Mouse (Mus musculus) gastrocnemius, postnatal 4 days (tissue): Measurements from ENCODE around the gene Smim4. TPM values are rescaled to one million over a fixed set of nuclear protein-coding genes. Genes with fewer than 3 reads are reported as not detected.

ENCODE experiments used
- DNase-seq, 2 experiments: peaks; one replicate each; pipeline ENCODE4 v3.0.0; 2021 to 2022; ENCODE audit warnings: low spot score in 2 of 2, mixed read lengths in 2 of 2
- long read RNA-seq, 2 experiments: library from polyadenylated mRNA; stranded (forward); transcript quantifications; one replicate each; pipeline ENCODE4 v2.0.0; 2021
- total RNA-seq, 2 experiments: library from RNA; stranded (reverse); gene quantifications; 2 replicates each; pipeline ENCODE4 v1.2.3; 2021

Smim4 gene
- total RNA-seq, result 10 to 100 TPM; 44.1 to 49.5 TPM
- long read RNA-seq, experiment 1, transcript Smim4-201 (2 exons, 311 nt), result major isoform, 9 of 15 reads
- long read RNA-seq, experiment 1, partial matches to known transcripts, result 0 of 15 reads
- long read RNA-seq, experiment 1, other reads (novel, unspliced or antisense), result 5 of 15 reads
- long read RNA-seq, experiment 2, transcript Smim4-201 (2 exons, 311 nt), result major isoform, 18 of 25 reads
- long read RNA-seq, experiment 2, partial matches to known transcripts, result 0 of 25 reads
- long read RNA-seq, experiment 2, other reads (novel, unspliced or antisense), result 6 of 25 reads

DNA sequence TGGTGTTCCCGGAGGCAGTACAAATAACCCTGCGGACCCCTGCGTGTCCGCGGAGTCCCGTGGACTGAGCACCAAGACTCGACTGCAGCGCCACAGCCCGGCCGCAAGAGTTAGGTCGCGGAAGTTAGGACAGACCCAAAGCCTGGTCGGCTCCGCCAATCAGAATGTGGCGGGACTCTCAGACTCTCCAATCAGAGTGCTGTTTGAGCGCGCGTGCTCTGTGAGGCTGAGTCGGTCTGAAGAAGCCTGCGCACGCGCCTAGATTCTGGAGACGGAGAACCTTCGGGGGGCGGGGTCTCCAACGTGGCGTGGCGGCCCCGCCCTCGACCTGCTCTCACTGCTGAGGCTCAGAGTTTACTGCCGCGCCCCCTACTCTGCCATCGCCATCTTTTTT lies at the start of gene Smim4:
TSS of gene Smim4 (minus strand) at position 131 of the 394 bp plus-strand sequence.
- DNase-seq, result peak; percentile 94 to 97

DNA sequence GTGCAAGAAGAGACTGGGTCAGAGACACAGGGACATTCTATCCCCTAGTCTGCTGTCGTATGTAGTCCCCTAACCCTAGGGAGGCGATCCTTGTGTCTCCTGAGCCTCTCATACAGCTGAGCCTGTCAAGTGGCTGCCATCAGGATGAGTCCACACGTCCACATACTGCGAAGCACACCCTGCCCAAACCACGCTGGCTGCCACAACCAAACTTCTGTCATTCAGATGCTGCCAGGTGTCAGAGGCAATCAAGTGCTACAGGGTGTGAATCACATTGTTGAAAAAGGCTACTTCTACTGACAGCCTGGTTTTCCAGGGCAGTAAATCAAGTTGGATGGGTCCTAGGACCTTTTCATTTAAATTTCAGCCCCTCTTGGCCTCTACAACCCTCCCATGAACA lies 49.0 kb upstream of the Smim4 start:
- DNase-seq, result no peak

DNA sequence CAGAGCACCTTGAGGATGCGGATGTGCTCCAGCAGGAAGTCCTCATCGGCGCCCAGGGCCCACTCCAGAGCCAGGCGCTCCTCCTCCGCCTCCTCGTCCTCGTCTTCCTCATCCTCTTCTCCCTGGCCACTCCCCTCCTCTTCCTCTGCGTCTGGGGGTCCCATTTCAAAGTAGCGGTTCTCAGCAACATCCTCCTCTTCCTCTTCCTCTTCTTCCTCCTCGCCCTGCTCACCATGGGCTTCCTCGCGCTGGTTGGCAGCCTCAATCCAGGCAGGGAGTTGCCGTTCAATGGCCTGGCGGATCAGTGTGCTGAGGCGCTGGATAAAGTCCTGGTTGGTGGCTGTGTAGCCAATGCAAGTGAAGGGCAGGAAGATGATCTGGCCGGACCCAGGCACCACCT lies 48.5 kb upstream of the Smim4 start:
- no peak for DNase-seq

DNA sequence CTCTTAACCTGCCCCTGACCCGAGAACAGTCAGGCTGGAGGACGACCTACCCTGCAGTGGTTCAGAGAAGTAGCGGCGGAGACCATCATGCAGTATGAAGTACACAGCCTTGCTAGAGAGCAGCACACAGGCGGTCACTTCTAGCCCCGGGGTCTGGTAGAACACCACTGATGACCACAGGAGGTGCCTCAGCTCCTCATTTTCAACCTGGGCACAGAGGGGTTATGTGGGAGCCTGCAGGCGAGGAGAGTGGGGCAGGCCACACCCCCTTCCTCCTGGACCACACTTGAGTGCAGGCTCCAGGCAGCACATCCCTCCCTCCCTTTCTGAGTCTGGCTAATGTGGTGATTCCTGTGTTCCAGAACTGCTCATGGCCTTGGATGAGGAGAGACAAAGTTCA lies 44.8 kb upstream of the Smim4 start:
- no peak for DNase-seq

DNA sequence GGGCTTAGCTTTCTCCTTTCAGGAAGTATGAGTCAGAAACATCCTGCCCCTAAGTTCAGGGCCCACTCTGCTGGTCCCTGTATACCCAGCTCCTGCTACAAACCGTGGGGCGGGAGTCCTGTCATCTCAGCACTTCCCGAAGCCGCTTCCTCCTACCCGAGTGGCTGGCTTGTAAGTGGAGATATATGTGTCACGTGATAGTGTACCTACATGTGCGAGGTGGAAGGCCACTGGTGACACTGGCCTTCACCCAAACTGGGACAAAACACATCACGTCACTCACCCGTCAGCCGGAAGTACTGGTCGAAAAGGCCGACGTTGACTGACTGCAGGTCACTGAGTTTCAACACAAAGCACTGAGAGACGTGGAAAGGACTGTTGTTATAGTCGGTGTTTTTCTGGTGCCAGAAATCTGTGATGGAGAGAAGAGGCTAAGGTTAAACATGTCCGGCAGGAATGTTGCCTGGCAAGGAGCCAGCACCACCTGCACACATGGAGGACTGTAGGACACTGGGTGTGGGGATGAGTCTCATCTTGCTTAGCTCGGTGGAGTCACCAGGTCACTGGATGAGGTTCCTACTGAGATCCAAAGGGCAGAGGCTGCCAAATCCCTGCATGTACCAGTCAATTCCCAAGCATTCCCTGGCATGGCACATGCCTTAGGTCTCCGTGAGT lies 44.2 kb upstream of the Smim4 start:
- no peak for DNase-seq

DNA sequence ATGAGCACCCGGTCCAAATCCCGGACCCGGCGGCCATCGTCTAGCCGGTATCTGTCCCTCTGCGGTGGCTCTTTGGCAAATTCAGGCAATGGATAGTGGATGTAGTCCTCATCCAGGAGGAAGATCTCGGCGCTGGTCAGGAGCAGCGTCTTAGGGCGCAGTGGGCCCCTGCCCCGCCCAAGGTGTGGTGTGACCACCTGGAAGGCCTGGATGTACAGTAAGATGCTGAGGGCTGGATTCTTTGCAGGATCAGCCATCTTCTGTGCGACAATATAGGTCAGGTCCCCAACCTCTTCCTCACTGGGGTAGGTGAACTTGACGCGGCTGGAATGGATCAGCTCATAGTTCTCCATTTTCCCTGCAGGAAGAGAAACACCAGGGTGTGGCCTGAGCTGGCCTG lies 43.1 kb upstream of the Smim4 start:
- DNase-seq, result no peak

DNA sequence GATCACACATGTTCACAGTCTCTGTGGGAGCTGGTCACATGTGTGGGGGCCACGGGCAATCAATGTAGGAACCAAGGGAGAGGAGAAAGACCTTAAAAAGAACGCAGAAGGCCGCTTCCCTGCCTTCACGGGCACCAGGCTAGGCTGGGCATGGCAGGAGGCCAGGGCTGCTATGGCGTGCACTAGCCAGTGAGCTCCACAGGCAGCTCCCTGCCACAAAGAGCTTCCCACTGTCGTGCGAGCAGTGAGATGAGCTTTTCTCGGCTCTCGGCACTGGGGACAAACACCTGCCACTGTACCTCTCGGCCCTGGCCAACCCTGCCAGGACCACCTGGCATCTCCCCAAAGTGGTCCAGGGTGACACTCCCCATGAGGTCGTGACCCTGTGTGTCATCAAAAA lies 42.6 kb upstream of the Smim4 start:
- DNase-seq, result no peak

DNA sequence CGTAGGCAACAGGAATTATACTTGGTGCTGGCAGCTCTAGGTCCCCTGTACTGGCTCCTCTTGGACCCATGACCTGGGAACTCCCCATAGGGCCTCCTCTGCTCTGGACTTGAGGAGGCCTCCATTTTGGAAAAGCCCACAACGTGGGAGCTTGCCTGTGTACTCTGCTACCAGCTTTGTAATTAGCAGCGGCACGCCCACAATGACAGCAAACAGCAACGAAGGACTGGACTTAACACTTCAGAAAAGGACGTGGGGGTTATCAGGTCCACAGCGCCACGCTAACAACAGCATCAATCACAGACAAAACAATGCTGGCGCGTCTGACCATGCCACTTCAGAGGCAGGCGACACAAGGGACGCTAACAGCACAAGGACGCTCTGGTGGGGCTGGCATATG lies 42.2 kb upstream of the Smim4 start:
- no peak for DNase-seq

DNA sequence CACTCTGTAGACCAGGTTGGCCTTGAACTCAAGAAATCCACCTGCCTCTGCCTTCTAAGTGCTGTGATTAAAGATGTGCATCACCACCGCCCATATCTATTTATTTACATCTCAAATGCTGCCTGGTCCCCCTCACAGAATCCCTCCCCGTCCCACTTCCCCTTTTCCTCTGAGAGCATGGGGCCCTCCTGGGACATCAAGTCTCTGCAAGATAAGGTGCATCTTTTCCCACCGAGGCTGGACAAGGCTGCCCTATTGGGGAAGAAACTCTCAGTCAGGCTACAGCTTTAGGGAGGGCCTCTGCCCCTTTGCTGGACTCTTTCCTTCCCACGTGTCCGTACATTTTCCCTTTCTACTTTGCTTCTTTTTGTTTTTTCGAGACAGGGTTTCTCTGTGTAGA lies 40.8 kb upstream of the Smim4 start:
- DNase-seq, result no peak

DNA sequence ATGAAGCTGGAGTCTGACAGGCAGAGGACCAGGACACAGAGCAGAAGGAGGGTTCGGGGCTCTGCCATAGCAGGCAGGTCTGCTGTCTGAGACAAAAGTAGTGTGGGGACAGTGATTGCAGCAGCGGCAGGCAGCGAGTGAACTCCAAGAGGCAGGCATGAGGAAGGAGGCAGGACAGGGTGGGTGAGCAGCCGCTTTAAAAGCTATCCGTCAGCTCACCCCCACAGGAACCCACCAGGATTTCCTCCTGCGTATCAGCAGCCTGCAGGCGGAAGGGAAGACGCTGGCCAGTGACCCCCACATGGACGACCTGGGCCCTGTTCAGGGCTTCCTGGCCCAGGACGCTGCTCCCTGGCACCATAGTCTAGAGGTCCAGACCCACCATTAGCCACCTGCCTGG lies 39.7 kb upstream of the Smim4 start, which contains the start of gene Stab1:
TSS of gene Stab1 (minus strand) at position 217 of the 400 bp plus-strand sequence.
- DNase-seq, result no peak

DNA sequence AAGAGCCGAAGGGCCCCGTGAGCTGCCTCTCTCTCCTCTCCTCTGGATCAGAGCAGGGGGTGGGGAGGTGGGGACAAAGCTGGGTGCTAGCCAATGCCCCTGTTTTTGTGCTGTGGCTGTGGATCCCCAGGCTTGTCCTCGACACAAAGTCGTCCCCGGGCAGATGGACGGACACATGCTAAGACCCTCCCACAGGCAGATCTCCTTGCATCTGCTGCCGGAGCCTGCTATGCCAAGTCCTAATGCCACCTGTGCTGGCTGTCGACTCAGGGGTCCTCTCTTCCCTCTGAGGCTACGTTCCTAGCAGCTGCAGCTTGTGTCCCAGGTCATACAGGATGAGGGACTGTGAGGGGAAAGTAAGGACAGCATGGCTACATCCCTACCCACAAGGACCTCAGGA lies 38.1 kb upstream of the Smim4 start:
- DNase-seq, result no peak

DNA sequence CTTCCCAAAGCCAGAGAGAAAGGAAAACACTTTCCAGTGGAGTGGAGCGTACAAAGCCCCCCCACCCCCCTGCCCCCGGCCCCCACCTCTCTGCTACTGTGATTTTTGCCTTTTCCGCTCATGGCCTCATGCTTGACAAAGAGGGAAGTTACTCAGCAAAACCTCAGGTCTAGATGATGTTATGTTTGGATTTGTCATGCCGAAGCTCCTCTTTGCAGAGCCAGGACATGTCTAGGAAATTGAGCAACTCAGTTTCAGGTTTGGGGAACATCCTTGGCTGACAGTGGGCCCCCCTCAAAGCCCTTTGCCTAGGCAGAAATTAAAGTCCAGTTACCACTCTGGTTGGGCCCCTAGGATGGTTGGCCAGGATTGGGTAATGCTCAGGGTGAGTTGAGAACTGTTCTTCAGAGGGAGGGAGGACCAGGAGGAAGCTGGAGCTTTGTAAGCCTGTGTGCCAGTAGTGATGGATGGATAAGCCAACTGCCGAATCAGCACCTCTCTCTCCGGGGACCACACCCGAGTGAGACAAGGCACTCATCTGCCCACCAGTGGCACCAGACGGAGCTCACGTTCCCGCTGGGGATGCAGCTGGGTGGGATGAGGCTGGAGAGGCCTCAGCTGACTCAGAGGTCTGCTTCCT lies 37.4 kb upstream of the Smim4 start:
- DNase-seq, result no peak

DNA sequence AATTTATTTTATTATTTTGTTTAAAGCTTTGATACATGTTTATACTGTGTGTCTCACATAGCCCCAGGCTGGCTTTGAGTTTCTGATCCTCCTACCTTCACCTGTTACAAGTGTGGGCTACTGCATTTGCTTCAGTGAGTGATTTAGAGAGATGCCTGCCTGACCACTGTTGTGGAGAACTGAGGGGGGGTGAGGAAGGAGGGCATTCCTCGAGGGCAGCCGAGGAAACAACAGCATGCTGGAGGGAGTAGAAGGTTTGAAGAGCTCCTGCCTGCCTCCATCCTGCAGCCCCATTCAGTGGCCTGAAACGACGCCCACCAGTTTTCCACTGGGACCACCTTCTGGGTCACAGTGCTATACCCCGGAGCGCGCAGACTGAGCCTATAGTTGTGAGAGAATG lies 36.7 kb upstream of the Smim4 start:
- DNase-seq, result no peak

DNA sequence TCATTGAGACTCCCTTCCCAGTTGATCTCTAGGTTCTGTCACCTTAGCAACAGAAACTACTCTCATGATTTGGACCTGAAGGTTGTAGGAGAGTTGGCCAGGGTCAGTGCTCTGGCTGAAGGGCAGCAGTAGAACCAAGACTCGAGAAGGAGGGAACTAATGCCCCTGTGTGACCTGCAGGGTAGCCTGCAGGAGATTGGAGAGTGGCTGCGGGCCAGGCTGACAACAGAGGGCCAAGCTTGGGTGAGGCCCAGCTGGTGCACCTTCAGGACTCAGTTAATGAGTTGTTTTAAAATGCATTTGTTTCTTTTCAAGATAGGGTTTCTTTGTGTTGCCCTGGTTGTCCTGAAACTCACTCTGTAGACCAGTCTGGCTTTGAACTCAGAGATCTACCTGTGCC lies 36.3 kb upstream of the Smim4 start:
- DNase-seq, result no peak

DNA sequence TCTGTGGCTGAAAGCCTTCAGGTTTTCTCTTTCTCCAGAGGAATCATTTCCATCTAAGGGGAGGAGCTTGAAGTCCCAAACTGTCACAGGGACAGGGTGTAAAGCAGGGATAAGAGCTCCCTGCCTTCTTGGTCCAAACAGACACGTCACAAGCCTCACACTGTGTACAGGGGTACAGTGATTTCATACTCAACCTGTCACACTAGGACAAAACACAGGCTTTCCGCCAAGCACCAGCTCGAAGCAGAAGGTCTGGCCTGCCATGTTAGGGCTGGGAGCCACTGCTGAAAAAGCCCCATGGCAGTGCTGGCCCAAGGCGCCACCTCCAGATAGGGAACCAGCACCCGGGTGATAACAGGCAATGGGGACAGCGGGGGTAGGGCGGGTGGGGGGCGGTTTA lies 35.3 kb upstream of the Smim4 start:
- DNase-seq, result no peak

DNA sequence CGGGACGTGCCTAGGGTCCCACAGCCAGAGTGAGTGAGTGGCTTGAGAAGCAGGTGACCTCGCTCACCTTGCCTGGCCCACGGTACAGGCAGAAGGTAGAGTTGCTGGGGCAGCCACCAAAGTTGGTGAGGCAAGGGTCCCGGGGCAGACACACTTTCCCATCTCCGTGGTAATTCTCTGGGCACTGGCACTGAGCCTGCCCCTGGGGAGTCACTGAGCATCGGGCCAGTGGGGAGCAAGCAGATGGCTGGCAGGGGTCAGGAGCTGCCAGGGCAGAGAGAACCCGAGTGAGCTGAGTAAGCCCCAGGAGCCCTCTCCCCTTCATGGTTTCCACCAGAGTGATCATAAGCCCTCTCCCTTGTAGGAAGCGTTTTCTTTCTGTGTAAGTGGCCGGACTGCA lies 32.9 kb upstream of the Smim4 start:
- DNase-seq, result no peak

DNA sequence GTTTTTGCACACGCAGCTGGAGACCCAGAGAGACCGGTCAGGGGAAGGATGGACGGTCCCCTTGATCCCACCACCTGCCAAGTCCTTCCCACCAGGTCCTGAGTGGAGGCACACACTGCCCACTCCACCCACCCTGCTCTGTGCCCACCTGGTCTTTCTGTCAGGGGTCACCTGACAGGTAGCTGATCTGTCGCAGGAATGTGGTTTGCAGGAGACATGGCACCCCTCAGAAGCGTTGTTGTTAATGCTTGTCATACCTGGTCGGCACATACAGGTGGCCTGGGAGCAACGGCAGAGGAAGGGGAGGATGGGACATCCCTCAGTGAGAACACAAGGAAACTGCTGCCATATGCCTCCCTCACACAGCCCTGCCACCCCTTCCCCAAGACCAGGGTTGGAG lies 32.4 kb upstream of the Smim4 start:
- DNase-seq, result no peak

DNA sequence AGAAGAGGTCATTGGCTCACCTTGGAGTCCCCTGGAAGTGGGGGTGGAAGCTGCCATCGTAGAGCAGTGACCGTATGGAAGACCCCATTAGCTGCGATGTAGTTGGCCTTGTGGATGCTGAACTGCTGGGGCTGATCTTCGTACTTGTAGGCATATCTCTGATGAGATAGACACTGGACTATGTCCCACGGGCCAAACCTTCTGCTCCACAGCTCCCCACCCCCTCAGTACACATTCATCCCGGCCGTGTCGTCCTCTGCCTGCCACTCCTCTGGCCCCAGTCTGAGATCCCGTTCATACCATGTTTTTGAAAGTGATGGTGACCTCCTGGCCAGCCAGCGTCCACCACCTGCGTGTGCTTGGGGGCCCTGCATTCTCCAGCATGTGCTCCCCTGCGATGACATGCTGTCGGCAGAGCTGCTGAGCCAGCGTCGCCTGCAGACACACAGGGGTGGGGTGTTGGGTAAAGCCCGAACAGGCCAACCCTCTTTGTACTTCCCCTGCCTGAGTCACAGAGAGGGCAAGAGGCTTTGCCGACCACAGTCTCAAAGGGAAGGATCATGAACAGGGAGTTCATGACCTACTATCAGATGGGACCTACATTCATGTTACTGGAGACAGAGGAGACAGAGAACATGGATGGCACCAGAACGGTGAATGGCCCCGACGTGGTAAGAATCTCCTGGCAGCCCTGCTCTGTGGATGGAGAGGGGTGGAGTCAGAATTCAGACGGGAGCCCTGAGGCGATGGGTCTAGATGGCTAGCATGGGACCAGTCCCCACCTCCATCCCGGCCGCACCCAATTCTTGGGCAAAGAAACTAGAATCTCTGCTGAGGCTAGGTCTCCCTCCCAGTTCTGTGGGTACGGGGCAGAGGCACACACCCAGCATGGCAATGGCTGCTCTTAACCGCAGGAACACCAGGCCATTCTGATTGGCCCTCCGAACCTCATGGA lies 31.7 kb upstream of the Smim4 start:
- no peak for DNase-seq

DNA sequence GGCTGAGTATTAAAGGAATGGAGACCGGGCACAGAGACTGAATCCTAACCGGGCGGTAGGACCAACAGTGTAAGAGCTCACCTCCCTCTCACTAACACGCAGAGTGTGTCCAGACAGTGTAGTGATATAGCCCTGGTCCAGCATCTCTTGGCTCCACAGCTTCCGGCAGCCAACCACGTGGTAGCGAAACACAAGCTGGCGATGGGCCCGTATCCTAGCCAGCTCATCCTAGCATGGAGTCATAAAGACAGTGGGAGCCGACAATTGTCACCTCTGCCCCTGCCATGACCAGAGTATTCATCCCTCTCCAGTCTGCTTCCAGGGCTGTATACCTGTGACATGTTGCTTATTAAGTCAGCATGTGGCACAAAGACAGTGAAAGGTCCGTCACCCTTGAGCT lies 16.9 kb upstream of the Smim4 start:
- no peak for DNase-seq

DNA sequence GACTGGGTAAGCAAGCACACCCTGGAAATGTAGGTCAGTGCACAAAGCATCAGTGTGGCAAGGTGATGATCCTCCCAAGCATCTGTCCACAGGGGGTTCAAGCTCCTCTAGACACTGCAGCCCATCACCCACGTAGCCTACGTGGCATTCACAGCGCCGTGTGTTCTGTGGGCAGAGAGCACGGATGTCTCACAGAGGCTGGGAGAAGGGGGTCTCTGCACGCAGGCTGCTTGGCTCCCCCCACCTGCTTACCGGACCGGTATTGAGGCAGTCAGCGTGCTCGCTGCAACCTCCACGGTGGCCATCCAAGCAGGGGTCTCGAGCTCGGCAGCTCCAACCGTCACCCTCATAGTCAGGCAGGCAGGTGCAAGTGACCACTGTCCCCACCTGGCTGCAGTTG lies 12.3 kb upstream of the Smim4 start:
- no peak for DNase-seq

DNA sequence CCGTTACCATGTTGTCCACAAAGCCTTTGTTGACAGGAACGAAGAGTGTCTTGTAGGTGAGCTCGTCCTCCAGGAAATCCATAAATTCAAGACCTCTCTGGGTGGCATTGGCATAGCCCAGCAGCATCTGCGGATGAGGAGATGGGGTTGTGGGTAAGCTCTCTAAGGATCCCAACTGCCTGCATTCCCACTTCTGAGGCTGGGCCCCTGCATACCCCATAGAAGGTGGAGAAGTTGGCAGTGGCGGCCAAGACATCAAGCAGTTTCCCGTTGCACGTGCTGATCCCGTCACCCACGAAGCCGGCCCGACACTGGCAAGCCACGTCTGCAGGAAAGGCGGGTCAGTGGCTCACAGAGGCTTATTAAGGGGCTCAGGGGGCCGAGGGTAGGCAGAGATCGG lies 11.4 kb upstream of the Smim4 start:
- DNase-seq, result no peak

DNA sequence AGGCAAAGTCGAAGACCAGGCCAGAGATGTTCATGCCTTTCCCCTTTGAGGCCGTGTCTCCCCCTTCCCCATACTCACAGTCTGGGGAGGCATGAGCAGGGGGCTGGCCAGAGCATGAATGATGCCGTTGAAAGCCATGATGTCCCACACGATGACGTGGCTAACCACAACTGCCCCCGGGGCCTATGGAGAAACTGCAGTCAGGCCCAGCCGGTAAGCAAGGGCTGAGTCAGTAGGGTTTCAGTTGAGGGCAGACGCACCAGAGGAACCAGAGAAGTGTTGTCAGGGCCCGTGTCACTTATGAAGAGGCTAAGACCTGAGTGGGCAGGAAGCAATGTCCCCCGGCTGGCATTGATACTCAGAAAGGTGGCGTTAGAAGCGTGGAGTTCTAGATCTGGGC lies 10.9 kb upstream of the Smim4 start:
- no peak for DNase-seq
